Mouse (Mus musculus) E14TG2a.4 (cell line): Measurements from ENCODE around the gene Tmem164.

Experiments
- CTCF ChIP-seq: conservative IDR thresholded peaks from 2 replicates; pipeline ENCODE4 v1.5.1; 2014; ENCODE audit warnings: low read length
- NANOG ChIP-seq: IDR thresholded peaks from 2 replicates; pipeline ENCODE4 v1.6.1; 2014; ENCODE audit warnings: borderline replicate concordance, low read length, mixed read lengths
- POU5F1 ChIP-seq: IDR thresholded peaks from 2 replicates; pipeline ENCODE4 v1.6.1; 2014; ENCODE audit warnings: low read length, borderline replicate concordance

DNA sequence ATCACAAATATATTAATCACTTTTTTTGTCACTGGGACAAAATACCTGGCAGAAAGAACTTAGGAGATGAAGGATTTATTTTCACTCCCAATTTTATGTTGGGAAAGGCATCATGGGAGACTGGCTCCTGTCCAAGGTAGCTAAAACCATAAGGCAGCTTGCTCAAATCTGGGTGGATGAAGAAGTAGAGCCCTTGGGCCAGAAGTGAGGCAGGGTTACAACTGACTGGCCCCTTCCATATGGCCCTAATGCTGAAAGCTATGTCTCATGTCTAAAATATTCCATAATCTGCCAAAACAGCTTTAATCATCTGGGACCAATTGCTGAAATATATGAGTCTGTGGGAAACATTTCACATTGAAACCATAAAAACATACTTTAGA lies 15.8 kb upstream of the Tmem164 start:
- TF ChIP-seq CTCF (no peak), POU5F1 (no peak), NANOG (no peak)
